12 mouse cellular contexts compared by ENCODE assay signal in the genomic region with DNA sequence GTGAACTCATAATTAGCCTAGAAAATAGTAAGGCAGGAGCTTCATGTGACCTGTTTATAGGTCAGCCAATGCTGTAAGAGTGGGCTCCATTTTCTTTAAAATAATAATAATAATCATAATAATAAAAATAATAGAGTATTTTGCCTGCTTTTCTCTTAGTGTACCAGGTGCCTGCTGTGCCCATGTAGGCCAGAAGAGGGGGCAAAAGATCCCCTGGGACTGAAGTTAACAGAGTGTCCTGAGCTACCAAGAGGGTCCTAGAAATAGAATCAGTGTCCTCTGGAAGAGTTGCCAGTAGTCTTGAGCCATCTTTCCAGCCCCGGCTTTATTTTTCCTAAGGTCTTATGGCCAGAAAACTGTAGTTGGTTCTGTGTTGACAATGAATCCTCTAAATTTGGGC.
DNase-seq lines count a peak whose midpoint lies in the region; ATAC-seq and TF ChIP-seq lines count a peak whose summit lies in the region.
"Had no signal": no experiment of that assay in that cellular context is flagged by ENCODE, and none has a peak within 500 bp of the region (broad histone marks: within the 10 kb centered on the region; RNA-seq: fewer than 3 reads in every experiment).

No protein-coding gene starts in this region.

- no peaks in the 10 kb centered on the region for H3K27me3 ChIP-seq in kidney, adult 2 months (replicated peaks; ENCODE audit: control insufficient read depth, insufficient read depth, low read length)
- H3K27me3 ChIP-seq in kidney, embryonic 16.5 days (ENCODE audit: insufficient read depth, low read length) = no peaks in the 10 kb centered on the region
- no peaks in the 10 kb centered on the region for H3K27me3 ChIP-seq in testis, adult 2 months (ENCODE audit: control insufficient read depth, insufficient read depth, low read length)
- H3K27me3 ChIP-seq: liver, embryonic 15.5 days had no signal

- no peak overlapping the region for H3K4me2 ChIP-seq in kidney, embryonic 16.5 days (replicated peaks; ENCODE audit: low read depth, low read length)
- H3K4me2 ChIP-seq: liver, embryonic 15.5 days had no signal

- H3K4me3 ChIP-seq in kidney, adult 2 months (ENCODE audit: insufficient read depth, low read depth, low read length) = no peak overlapping the region
- H3K4me3 ChIP-seq in kidney, embryonic 16.5 days (ENCODE audit: low read length) = no peak overlapping the region
- peak overlapping the region; percentile 71 for H3K4me3 ChIP-seq in testis, adult 2 months (ENCODE audit: control insufficient read depth, low read depth, low read length)
- H3K4me3 ChIP-seq: liver, embryonic 15.5 days had no signal

- no peaks in the 10 kb centered on the region for H3K36me3 ChIP-seq in kidney, adult 2 months (ENCODE audit: control insufficient read depth, insufficient read depth, low read length)
- no peaks in the 10 kb centered on the region for H3K36me3 ChIP-seq in kidney, embryonic 16.5 days (ENCODE audit: insufficient read depth, low read length)
- H3K36me3 ChIP-seq in testis, adult 2 months (ENCODE audit: control insufficient read depth, insufficient read depth, low read length) = no peaks in the 10 kb centered on the region
- H3K36me3 ChIP-seq: liver, embryonic 15.5 days had no signal

- H3K27ac ChIP-seq in kidney, adult 2 months (ENCODE audit: insufficient read depth, low read depth, low read length) = no peak overlapping the region
- no peak overlapping the region for H3K27ac ChIP-seq in kidney, embryonic 16.5 days (ENCODE audit: low read length)
- H3K27ac ChIP-seq in testis, adult 2 months (ENCODE audit: control insufficient read depth, insufficient read depth, low read depth, low read length) = no peak overlapping the region
- H3K27ac ChIP-seq: liver, embryonic 15.5 days had no signal

- TF ChIP-seq POLR2A in kidney, adult 2 months (IDR thresholded peaks at IDR 0.05; ENCODE audit: low read depth, low read length) = no peak
- TF ChIP-seq POLR2A in testis, adult 2 months (IDR thresholded peaks at IDR 0.05; ENCODE audit: control insufficient read depth, low read depth, low read length) = no peak

- WGBS in kidney, adult 2 months = 84% methylated on average over 1 of the region's 1 CpGs
- 96% methylated on average over 1 of the region's 1 CpGs for WGBS in kidney, embryonic 16.5 days

- no peaks in the 10 kb centered on the region for H3K4me1 ChIP-seq in kidney, adult 2 months (ENCODE audit: control insufficient read depth, insufficient read depth, low read length)
- H3K4me1 ChIP-seq in kidney, embryonic 16.5 days (ENCODE audit: insufficient read depth, low read length) = no peaks in the 10 kb centered on the region
- H3K4me1 ChIP-seq in testis, adult 2 months (ENCODE audit: control insufficient read depth, insufficient read depth, low read length) = no peaks in the 10 kb centered on the region
- H3K4me1 ChIP-seq: liver, embryonic 15.5 days had no signal

- DNase-seq in cerebellum, postnatal 14 days = peak; percentile 27 to 45
- DNase-seq in cerebellum, adult 11-12 months = no peak
- no peak for DNase-seq in kidney, adult 2 months
- no peak for DNase-seq in testis, postnatal 14 days (ENCODE audit: low spot score)
- DNase-seq in right cerebral cortex, adult 18-20 months = no peak
- DNase-seq in gastrocnemius, postnatal 14 days = no peak
- DNase-seq: right cerebral cortex, postnatal 4 days; thymus, postnatal 14 days had no signal

- no peak for ATAC-seq in kidney, embryonic 16.5 days (ENCODE audit: low FRiP score, low TSS enrichment)
- ATAC-seq: forebrain, embryonic 16.5 days had no signal

- H3K9ac ChIP-seq in kidney, embryonic 16.5 days (replicated peaks; ENCODE audit: low read length) = no peak overlapping the region
- H3K9ac ChIP-seq: liver, embryonic 15.5 days had no signal

- 0 out of 2 replicates have a peak, but pooled peaks have one; percentile 14 for TF ChIP-seq CTCF in kidney, adult 2 months (conservative IDR thresholded peaks at IDR 0.05; ENCODE audit: insufficient read depth, insufficient read length, low read depth, low read length)
- peak; percentile 3; the same call in 1 of the 2 replicates for TF ChIP-seq CTCF in testis, adult 2 months (IDR thresholded peaks at IDR 0.05; ENCODE audit: control insufficient read depth, insufficient read depth, insufficient replicate concordance, low read depth, low read length)

- intact Hi-C loops in gastrocnemius, postnatal 14 days (cut with DNase I; ENCODE audit: low total_unique reads) = no loop called here

- H3K9me3 ChIP-seq in kidney, embryonic 16.5 days (ENCODE audit: low read length) = no peaks in the 10 kb centered on the region
- H3K9me3 ChIP-seq: liver, embryonic 15.5 days had no signal

Comparison
In these comparisons a context has a peak if more than half of its experiments do, and no peak if none do; other contexts are left out.
1. DNase-seq: peak in cerebellum, postnatal 14 days (2 of 2); none in cerebellum, adult 11-12 months (single experiment), kidney, adult 2 months (single experiment), testis, postnatal 14 days (single experiment), right cerebral cortex, adult 18-20 months (single experiment) and gastrocnemius, postnatal 14 days (single experiment).